11 mouse cellular contexts compared by ENCODE assay signal in genomic region chr10:40084332-40085093, GRCm38 (mm10). TPM values are rescaled to one million over a fixed set of nuclear protein-coding genes. Genes with fewer than 3 reads are reported as not detected.
DNase-seq lines count a peak whose midpoint lies in the region; ATAC-seq and TF ChIP-seq lines count a peak whose summit lies in the region.
"Had no signal": no experiment of that assay in that cellular context is flagged by ENCODE, and none has a peak within 500 bp of the region (broad histone marks: within the 10 kb centered on the region; RNA-seq: fewer than 3 reads in every experiment).

No protein-coding gene starts in this region.

- no peaks in the 10 kb centered on the region for H3K36me3 ChIP-seq in heart, embryonic 10.5 days
- H3K36me3 ChIP-seq in midbrain, embryonic 15.5 days (replicated peaks): no peaks in the 10 kb centered on the region
- no peaks in the 10 kb centered on the region for H3K36me3 ChIP-seq in midbrain, embryonic 14.5 days (ENCODE audit: control insufficient read depth, insufficient read depth, low read length)
- no peaks in the 10 kb centered on the region for H3K36me3 ChIP-seq in stomach, embryonic 16.5 days (ENCODE audit: control insufficient read depth, insufficient read depth, low read length)
- H3K36me3 ChIP-seq: embryonic facial prominence, embryonic 13.5 days; neural tube, embryonic 13.5 days had no signal

- no peak overlapping the region for H3K4me2 ChIP-seq in midbrain, embryonic 15.5 days
- H3K4me2 ChIP-seq in midbrain, embryonic 14.5 days (ENCODE audit: low read length): no peak overlapping the region
- no peak overlapping the region for H3K4me2 ChIP-seq in stomach, embryonic 16.5 days (ENCODE audit: low read depth, low read length)
- H3K4me2 ChIP-seq: embryonic facial prominence, embryonic 13.5 days; liver, embryonic 13.5 days; neural tube, embryonic 13.5 days had no signal

- H3K4me3 ChIP-seq in heart, embryonic 10.5 days: no peak overlapping the region
- no peak overlapping the region for H3K4me3 ChIP-seq in midbrain, embryonic 15.5 days
- H3K4me3 ChIP-seq in midbrain, embryonic 14.5 days (replicated peaks; ENCODE audit: low read depth, low read length): no peak overlapping the region
- peak overlapping the region; percentile 7; the same call in 1 of the 2 replicates for H3K4me3 ChIP-seq in gastrocnemius, adult 2 months
- no peak overlapping the region for H3K4me3 ChIP-seq in stomach, embryonic 16.5 days (replicated peaks; ENCODE audit: low read length)
- H3K4me3 ChIP-seq: embryonic facial prominence, embryonic 13.5 days; liver, embryonic 13.5 days; neural tube, embryonic 13.5 days had no signal

- no peak overlapping the region for H3K27ac ChIP-seq in heart, embryonic 10.5 days
- no peak overlapping the region for H3K27ac ChIP-seq in midbrain, embryonic 15.5 days
- H3K27ac ChIP-seq in midbrain, embryonic 14.5 days (replicated peaks; ENCODE audit: low read depth, low read length): no peak overlapping the region
- peak overlapping the region; percentile 84 for H3K27ac ChIP-seq in gastrocnemius, adult 2 months
- H3K27ac ChIP-seq in stomach, embryonic 16.5 days (ENCODE audit: low read length): peak overlapping the region; percentile 38; the same call in 1 of the 2 replicates
- H3K27ac ChIP-seq: embryonic facial prominence, embryonic 13.5 days; liver, embryonic 13.5 days; neural tube, embryonic 13.5 days had no signal

- DNase-seq in heart, adult 18-20 months: peak; percentile 63
- no peak for DNase-seq in heart, embryonic 10.5 days (ENCODE audit: low spot score)
- DNase-seq in midbrain, embryonic 14.5 days: no peak
- DNase-seq in gastrocnemius, adult 2 months: peak; percentile 74
- DNase-seq in embryo, embryonic 9.5 days (ENCODE audit: extremely low spot score): no peak
- no peak for DNase-seq in kidney, adult 9 months
- DNase-seq: liver, embryonic 13.5 days had no signal

- H3K27me3 ChIP-seq in heart, embryonic 10.5 days (ENCODE audit: insufficient read depth, poor library complexity, severe bottlenecking): no peaks in the 10 kb centered on the region
- no peaks in the 10 kb centered on the region for H3K27me3 ChIP-seq in midbrain, embryonic 15.5 days (replicated peaks)
- H3K27me3 ChIP-seq in midbrain, embryonic 14.5 days (ENCODE audit: control insufficient read depth, insufficient read depth, low read length): no peaks in the 10 kb centered on the region
- H3K27me3 ChIP-seq in stomach, embryonic 16.5 days (ENCODE audit: control insufficient read depth, insufficient read depth, low read length): no peaks in the 10 kb centered on the region
- H3K27me3 ChIP-seq: embryonic facial prominence, embryonic 13.5 days; liver, embryonic 13.5 days; neural tube, embryonic 13.5 days had no signal

- H3K9me3 ChIP-seq in heart, embryonic 10.5 days: no peaks in the 10 kb centered on the region
- no peaks in the 10 kb centered on the region for H3K9me3 ChIP-seq in midbrain, embryonic 15.5 days
- H3K9me3 ChIP-seq in midbrain, embryonic 14.5 days (ENCODE audit: control insufficient read depth, low read length): no peaks in the 10 kb centered on the region
- no peaks in the 10 kb centered on the region for H3K9me3 ChIP-seq in stomach, embryonic 16.5 days (replicated peaks; ENCODE audit: control insufficient read depth, low read length)
- H3K9me3 ChIP-seq: embryonic facial prominence, embryonic 13.5 days; liver, embryonic 13.5 days; neural tube, embryonic 13.5 days had no signal

- no peak overlapping the region for H3K9ac ChIP-seq in midbrain, embryonic 15.5 days
- H3K9ac ChIP-seq in midbrain, embryonic 14.5 days (replicated peaks; ENCODE audit: low read length): no peak overlapping the region
- H3K9ac ChIP-seq in stomach, embryonic 16.5 days (ENCODE audit: low read length): no peak overlapping the region; the same call in 1 of the 2 replicates
- H3K9ac ChIP-seq: embryonic facial prominence, embryonic 13.5 days; liver, embryonic 13.5 days; neural tube, embryonic 13.5 days had no signal

- H3K4me1 ChIP-seq in heart, embryonic 10.5 days: peaks cover 20% of the 10 kb centered on the region
- no peaks in the 10 kb centered on the region for H3K4me1 ChIP-seq in midbrain, embryonic 15.5 days
- no peaks in the 10 kb centered on the region for H3K4me1 ChIP-seq in midbrain, embryonic 14.5 days (ENCODE audit: control insufficient read depth, insufficient read depth, low read length)
- peaks cover 15% of the 10 kb centered on the region for H3K4me1 ChIP-seq in stomach, embryonic 16.5 days (ENCODE audit: control insufficient read depth, insufficient read depth, low read length)
- H3K4me1 ChIP-seq: neural tube, embryonic 13.5 days had no signal

- 0 out of 2 replicates have a peak, but pooled peaks have one; percentile 27 for ATAC-seq in midbrain, embryonic 15.5 days (replicated peaks)
- no peak for ATAC-seq in midbrain, embryonic 14.5 days (ENCODE audit: low FRiP score, low TSS enrichment)
- ATAC-seq in stomach, embryonic 16.5 days (ENCODE audit: insufficient read depth, low FRiP score): peak; percentile 44; the same call in 1 of the 2 replicates

- intact Hi-C loops in gastrocnemius, adult 2 months (cut with DNase I): no loop called here

- no peak for TF ChIP-seq CTCF in gastrocnemius, adult 2 months (IDR thresholded peaks at IDR 0.05)

- WGBS in heart, embryonic 10.5 days: 73% methylated on average over 12 of the region's 12 CpGs
- WGBS in midbrain, embryonic 15.5 days: 64% methylated on average over 12 of the region's 12 CpGs
- 71% methylated on average over 12 of the region's 12 CpGs for WGBS in midbrain, embryonic 14.5 days
- 70% methylated on average over 12 of the region's 12 CpGs for WGBS in stomach, embryonic 16.5 days

RNA-seq across cellular contexts. Expression of gene Slc16a10, which starts 57.5 kb away (rescaled TPM):
- 10 to 100 TPM; 18.8 to 21.7 TPM for total RNA-seq in heart, adult 18-20 months (2021)
- polyA plus RNA-seq in heart, embryonic 10.5 days (2016; fragmentation: Nextera tagmentation; extraction: Ambion mirVana): 15.2 and 20.7 TPM in 2 replicates
- polyA plus RNA-seq in midbrain, embryonic 15.5 days (2015; fragmentation: Nextera tagmentation; extraction: Ambion mirVana): 3.6 and 4.1 TPM in 2 replicates
- 1.2 and 3.2 TPM in 2 replicates for polyA plus RNA-seq in midbrain, embryonic 14.5 days (2014; fragmentation: Nextera tagmentation; extraction: Ambion mirVana)
- 10 to 100 TPM; 39.8 to 43.6 TPM for total RNA-seq in gastrocnemius, adult 2 months (2021)
- polyA plus RNA-seq in stomach, embryonic 16.5 days (2015; fragmentation: Nextera tagmentation; extraction: Ambion mirVana): 11.0 and 12.2 TPM in 2 replicates

RNA-seq across cellular contexts. Expression of gene Mfsd4b1, which starts 59.4 kb away (rescaled TPM):
- 1 to 10 TPM; 1.9 to 2.9 TPM for total RNA-seq in heart, adult 18-20 months (2021)
- 0.18 and 0.22 TPM in 2 replicates for polyA plus RNA-seq in heart, embryonic 10.5 days (2016; fragmentation: Nextera tagmentation; extraction: Ambion mirVana)
- 0.26 and 0.54 TPM in 2 replicates for polyA plus RNA-seq in midbrain, embryonic 15.5 days (2015; fragmentation: Nextera tagmentation; extraction: Ambion mirVana)
- polyA plus RNA-seq in midbrain, embryonic 14.5 days (2014; fragmentation: Nextera tagmentation; extraction: Ambion mirVana): 0.35 and 0.50 TPM in 2 replicates
- total RNA-seq in gastrocnemius, adult 2 months (2021): 1 to 10 TPM; 2.6 to 3.5 TPM
- 0.17 and 0.21 TPM in 2 replicates for polyA plus RNA-seq in stomach, embryonic 16.5 days (2015; fragmentation: Nextera tagmentation; extraction: Ambion mirVana)
- polyA plus RNA-seq: embryonic facial prominence, embryonic 13.5 days had no signal

Comparison
In these comparisons a context has a peak if more than half of its experiments do, and no peak if none do; other contexts are left out.
1. DNase-seq: peak in heart, adult 18-20 months (2 of 2) and gastrocnemius, adult 2 months (single experiment); none in heart, embryonic 10.5 days (single experiment), midbrain, embryonic 14.5 days (single experiment), embryo, embryonic 9.5 days (single experiment) and kidney, adult 9 months (single experiment).
2. H3K27ac ChIP-seq: peak in gastrocnemius, adult 2 months (single experiment) and stomach, embryonic 16.5 days (single experiment); none in heart, embryonic 10.5 days (single experiment), midbrain, embryonic 15.5 days (single experiment) and midbrain, embryonic 14.5 days (single experiment).